Mouse (Mus musculus) 416B (cell line): ENCODE measurements around the gene Tmprss6.

Source experiments
- DNase-seq: peaks from one replicate; pipeline ENCODE4 v3.0.0; 2011; ENCODE audit warnings: low read depth

Tmprss6 gene

DNA sequence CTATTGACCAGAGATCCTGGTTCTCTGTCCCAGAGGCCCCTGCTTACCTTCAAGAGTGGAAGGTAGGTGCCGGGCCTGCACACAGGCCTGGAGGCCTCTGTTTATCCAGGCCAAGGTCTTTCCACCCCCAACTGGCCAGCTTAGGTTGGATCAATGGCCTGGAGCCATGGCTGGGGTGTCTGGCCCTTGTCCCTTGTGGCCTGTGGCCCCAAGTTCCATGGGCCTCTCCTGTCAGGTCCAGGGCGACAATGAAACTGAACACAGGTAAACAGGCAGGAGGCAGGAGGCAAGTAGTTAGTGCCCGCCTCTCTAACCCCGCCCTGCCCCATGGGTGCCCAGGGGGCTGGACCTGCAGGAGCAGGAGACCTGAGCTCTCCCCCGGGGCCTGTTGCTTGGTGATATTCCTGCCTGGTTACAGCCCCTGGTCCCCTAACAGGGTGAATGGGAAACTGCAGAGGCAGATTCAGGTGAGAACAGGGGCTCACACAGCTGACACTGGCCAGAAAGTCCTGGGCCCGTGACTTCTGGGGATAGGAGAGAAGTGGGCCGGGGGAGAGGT is at the start of gene Tmprss6:
Gene Tmprss6, minus strand, starts transcription at position 256 of the 559 bp plus-strand sequence.
- no peak for DNase-seq

- DNase-seq = peak; percentile 49
These were observed 49.8 kb upstream of the Tmprss6 start for GRCm38 (mm10) chr15:78518221-78518620.

DNA sequence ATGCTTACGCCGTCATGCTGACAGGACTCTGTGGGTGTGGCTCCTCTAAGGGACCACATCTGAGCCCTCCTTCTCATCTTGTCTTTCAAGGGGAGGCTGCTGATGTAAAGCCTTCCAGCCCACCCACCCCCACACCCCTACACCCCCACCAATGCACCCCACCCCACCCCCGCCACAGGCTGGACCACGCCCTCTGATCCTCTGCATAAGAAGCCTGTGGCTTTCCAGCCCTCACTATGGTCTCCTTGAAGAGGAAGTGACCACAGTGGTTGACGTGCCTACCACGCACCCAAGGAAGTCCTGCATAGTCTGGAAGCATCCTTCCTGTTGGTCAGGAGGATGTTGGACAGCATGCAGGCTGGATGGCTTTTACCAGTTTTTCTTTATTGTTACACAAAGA is 47.3 kb upstream of the Tmprss6 start:
- DNase-seq = peak; percentile 68

DNA sequence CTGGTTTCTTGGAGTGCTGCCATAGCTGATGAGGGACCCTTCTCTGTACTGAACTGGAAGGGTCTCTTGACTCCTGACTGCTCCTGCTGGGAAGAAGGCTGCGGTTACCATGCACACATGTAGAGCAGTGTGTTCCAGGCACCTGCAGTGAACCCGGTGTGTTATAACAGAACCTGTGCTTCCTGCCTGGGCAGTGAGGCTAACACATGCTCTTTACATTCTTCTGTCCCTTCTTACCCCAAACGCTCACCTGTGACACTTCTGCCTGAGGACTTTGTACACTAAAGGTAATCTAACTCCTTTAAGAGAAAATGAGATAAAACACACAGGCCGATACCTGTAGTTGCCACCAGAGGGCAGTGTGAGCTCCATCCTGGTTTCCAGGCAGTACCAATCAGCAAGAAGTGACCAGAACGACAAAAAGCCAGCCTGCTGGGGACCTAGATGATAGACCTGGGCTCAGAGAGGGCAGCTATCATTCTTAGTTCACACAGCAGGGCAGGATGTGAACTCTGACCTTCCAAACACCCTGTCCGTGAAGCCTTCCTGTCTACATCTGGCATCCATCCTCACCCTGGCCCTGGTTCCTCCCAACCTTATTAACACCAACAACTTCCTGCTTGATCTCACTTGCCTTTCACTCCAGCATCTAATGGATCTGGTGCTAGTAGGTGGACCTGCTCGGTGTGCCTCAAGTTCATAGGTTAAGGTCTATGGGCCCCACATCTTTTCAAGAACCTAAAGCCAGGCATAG is 46.1 kb upstream of the Tmprss6 start:
- DNase-seq = peak; percentile 76

DNA sequence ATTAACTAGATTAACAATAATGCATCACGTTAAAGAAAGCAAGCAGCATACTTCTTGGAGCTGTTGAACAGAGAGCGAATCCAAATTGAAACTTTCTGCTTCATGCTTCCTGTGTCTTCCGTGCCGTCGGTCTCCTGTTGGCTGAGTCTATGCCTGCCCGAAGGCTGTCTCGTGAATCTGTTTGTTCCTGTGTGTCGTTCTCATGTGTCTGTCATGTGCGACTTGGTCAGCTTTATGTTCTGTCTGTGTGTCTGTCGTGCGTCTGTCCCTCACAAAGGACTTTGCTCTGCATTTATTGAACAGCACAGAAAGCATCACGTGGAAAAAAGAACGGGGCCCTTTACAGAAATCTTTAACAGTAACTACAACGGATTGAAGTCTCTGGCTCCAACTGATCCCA is 44.6 kb upstream of the Tmprss6 start:
- DNase-seq = no peak

GRCm38 (mm10) chr15:78511951-78512350 is 43.5 kb upstream of the Tmprss6 start:
- DNase-seq = peak; percentile 56

DNA sequence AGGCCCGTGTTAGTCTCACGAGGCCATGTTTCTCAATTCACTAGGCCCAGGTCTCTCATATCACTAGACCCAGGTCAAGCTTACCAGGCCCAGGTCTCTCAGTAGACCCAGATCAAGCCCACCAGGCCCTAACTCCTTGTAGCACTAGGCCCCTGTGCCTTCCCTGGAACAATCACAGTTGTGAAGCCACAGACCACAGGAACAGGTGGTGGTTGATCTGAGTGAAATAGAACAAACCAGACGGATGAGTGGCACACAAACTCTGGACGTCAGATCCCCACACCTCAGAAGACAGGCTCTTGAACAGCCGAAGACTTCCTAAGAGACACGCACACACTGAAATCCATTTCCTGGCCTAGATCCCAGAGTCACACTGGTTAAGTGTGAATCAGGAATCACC is 42.3 kb upstream of the Tmprss6 start:
- peak; percentile 58 for DNase-seq

DNA sequence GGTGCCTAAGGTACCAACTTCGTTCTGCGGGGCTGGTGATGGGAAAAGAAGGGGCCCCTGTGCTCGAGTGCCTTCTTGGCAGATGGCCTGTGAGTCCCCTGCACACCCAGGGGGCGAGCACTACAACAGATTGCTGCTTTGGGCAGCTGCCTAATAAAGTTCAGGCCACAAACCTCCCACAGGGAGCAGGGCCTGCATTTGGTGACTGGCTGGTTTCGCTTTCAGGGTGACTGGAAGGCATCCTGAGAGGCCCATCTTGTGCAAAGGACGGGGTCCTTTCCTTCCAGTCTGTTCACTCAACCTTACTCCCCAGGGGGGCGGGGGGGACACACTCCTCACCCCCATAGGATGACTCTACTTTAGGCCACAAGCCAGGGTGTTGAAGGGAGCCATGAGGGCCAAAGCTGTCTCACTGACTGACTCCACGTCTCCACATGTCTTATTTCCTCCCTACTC is 41.7 kb upstream of the Tmprss6 start:
- DNase-seq = peak; percentile 53

DNA sequence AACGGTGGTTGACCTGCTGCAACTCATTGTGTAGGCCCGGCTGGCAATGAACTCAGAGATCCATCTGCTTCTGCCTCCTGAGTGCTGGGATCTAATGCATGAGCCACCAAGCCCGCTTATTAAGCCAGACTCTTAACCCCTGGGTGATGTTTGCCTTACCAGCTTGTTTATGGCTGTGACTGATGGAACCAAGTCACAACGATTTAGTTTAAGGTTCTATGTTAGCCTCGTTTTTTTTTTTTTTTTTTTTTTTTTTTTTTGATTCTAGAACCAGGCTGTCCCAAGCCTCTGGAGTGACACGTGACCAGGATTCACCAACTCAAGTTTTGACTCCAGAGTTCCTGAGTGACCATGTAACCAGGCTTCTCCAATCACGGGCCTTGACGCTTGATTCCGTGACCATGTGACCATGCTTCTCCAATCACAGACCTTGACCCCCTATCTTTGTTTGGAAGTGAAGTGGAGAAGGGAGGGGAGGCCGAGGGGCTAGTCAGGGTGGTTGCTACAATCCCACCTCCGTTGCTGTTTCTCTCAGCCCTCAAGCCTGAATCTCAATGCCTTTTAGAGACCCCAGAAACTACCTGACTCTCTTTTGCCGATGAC is 41.0 kb upstream of the Tmprss6 start:
- DNase-seq = no peak

- no peak for DNase-seq
These were observed 40.0 kb upstream of the Tmprss6 start for GRCm38 (mm10) chr15:78508443-78508842.

DNA sequence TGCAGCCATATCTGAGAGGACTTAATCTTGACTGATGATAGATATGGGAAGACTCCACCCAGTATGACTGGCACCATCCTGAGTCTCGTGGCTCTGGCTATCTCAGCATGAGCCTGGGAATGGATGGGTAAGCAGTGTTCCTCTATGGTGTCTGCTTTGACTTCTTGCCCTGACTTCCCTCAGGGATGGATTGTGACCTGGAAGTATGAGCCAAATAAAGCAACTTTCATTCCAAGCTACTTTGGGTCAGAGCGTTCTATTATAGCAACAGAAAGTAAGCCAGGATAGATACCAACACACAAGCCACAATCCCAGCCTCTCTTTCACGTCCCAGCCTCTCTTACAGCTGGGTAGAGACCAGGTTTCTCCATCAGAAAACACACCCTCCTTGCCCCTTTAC is 37.1 kb upstream of the Tmprss6 start:
- no peak for DNase-seq

DNA sequence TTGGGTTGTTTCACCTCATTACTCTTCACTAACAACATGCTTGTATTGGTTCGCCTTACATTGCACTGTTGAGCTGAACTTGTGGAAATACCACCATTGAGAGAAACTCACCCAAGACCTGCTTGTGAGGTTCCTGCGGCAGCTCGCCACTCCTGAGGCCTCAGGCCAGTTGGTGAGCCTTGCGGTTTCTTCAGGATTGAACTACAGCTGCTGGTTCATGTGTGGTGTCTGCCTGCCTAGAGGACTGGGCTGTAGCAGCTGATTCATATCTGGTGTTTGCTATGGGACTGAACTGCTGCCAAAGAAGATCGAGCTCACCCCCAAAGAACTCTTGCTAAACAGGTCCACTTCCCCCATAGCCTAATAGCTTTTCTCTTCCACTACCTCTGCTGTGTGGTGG is 36.4 kb upstream of the Tmprss6 start:
- no peak for DNase-seq

GRCm38 (mm10) chr15:78504013-78504412 is 35.6 kb upstream of the Tmprss6 start:
- no peak for DNase-seq

- no peak for DNase-seq
These were observed 34.2 kb upstream of the Tmprss6 start for GRCm38 (mm10) chr15:78502437-78503132.

DNA sequence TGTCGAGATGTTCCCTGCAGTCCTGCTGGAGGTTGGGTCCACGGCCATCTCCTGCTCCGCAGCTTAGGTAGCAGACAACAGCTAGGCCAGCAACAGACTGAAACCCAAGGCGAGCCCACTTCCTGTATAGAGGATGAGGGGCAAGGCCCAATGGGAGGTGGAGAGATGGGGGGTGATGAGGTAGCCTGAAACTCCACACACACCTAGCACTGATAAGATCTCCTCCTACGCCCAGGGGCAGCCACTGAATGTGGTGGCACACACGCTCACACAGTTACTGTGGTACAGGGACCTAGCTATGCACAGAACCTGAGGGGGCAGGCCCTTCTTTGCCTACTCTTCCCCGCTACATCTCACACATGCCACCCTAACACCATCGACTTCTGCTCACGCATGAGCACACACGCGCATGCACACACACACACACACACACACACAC is 26.6 kb upstream of the Tmprss6 start, which contains the start of gene Il2rb:
Gene Il2rb, minus strand, starts transcription at position 304 of the 439 bp plus-strand sequence.
- no peak for DNase-seq

- DNase-seq = no peak
These were observed 25.1 kb upstream of the Tmprss6 start for GRCm38 (mm10) chr15:78493401-78494010.

DNA sequence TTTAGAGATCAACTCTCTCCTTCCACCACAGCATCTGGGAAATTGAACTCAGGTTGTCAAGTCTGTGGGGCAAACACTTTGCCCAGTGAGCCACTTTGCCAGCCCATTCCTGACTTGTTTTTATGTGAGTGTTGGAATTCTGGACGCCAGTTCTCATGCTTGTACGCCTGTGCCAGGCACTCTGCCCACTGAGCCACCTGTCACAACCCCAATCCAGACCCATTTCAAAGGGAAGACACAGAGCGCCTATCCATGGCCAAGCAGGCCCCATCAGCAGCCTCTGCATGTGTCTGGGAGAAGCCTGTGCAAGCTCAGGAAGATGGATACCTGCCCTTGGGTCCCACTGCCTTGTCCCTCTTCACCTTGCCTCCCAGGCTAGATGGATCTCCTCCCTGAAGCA is 22.9 kb upstream of the Tmprss6 start:
- DNase-seq = no peak

DNA sequence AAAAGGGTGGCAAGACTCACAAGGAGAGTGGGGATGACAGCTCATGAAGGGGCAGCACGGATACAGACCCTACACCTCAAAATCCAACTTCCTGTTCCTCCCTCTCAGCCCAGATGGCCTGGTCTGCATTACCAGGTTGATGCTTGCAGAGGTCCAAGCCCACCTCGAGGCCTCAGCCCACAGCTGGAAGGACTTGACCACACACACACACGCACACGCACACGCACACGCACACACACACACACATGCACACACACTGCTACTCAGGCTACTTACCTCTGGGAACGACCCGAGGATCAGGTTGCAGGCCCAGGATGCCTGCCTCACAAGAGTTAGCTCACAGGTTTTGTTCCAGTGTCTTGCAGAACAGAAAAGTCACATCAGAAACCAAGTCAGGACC is 21.5 kb upstream of the Tmprss6 start:
- DNase-seq = no peak

- DNase-seq = no peak
These were observed 20.8 kb upstream of the Tmprss6 start for GRCm38 (mm10) chr15:78489248-78489647.

DNA sequence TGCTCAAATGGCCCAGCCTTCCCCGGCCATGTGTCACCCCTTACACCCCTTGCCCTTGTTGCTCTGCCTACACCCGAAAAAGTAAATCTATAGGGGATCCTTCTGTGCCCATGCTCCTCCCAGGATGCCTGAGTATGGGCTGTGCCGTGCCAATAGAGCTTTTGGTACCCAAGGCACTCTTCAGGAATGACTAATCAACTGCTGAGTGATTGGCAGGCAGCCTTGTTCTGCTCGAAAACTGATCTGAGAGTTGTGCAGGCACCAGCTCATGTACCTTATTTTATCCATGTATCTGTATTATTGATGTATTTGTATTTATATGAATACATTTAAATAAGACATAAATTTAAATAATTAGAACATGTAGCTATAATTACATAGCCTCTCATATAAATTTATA is 18.6 kb upstream of the Tmprss6 start:
- DNase-seq = no peak

- DNase-seq = no peak
These were observed 18.1 kb upstream of the Tmprss6 start for GRCm38 (mm10) chr15:78486564-78486963.

- DNase-seq = no peak
These were observed 14.9 kb upstream of the Tmprss6 start for GRCm38 (mm10) chr15:78483311-78483710.
